Mouse (Mus musculus): ENCODE results near the gene Cdnf.

DNA sequence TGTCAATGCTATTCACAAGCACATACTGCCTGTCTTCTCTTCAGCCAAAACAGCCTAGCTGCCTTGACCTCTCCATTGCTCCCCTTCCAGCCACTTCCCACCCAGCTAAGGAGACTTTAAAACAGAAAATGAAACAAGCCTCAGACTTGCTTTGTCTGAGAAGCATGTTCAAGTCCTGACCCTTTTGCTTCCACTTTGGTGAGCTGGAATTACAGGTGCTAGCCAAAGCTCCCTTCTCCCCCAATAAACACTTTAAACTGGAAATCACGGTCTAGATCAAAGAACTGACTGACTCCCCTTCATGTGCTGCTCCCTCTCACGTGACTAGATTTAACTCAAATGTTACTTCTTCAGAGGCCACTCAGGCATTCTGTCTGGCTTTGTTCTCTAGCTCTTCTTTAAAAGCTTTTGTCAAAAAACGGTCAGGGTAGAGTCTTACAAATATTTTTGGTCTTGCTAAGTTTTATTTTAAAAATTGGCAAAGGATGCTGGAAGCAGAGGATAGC is 37.0 kb upstream of the Cdnf start:
- no peak for TF ChIP-seq EP300 (optimal IDR thresholded peaks at IDR 0.05)
- TF ChIP-seq CTCF (IDR thresholded peaks at IDR 0.05; ENCODE audit: low read depth), result no peak

Measured in stomach, postnatal 0 days (tissue).